Mouse (Mus musculus): ENCODE data around the gene Teddm2. TPM values are rescaled to one million over a fixed set of nuclear protein-coding genes. Genes with fewer than 3 reads are reported as not detected.
A peak's percentile ranks its signal among the peaks of the same experiment; 100 is the strongest.

Gene Teddm2
- polyA plus RNA-seq, 1 experiment from 2014 or later, result 0.36 TPM

DNA sequence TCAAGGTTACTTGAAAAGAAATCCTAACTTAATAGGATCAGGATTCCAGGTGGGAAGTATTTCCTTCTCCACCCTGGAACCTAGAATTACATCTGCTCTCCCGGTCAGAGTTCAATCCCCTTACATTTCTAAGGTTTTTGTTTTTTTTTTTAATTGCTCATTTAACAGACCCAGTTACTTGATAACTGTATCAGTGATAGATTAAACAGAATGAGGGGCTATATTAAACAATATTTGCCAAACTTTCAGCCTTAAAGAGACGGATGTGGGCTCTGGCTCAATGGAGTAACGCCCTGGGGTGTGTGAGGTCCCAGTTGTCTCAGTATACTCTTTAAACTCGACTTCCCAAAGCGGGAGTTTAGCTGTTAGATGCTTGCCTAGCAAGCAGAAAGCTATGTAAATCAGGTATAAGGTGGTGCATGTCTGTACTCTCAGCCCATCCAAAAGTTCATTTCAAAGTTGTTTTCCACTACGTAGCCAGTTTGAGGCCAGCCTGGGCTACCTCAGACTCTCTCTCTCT, 11.3 kb upstream of the Teddm2 start:
- Histone ChIP-seq H3K36me3 (ENCODE audit: insufficient read depth) (peaks cover 36% of the 10 kb centered on the region), H3K9me3 (ENCODE audit: low read depth, low read length) (no peaks in the 10 kb centered on the region), H3K27me3 (ENCODE audit: insufficient read depth, low read length) (no peaks in the 10 kb centered on the region), H3K27ac (ENCODE audit: low read depth) (no peak overlapping the region), H3K4me1 (ENCODE audit: insufficient read depth) (no peaks in the 10 kb centered on the region), H3K4me2 (no peak overlapping the region), H3K4me3 (ENCODE audit: low read depth, low read length) (no peak overlapping the region), H3K9ac (no peak overlapping the region)
- TF ChIP-seq CTCF (IDR thresholded peaks at IDR 0.05; ENCODE audit: low read depth), result no peak
- ATAC-seq (ENCODE audit: insufficient read depth) (no peak), DNase-seq (no peak)
- WGBS, result 72% methylated on average over 6 of the region's 6 CpGs

DNA sequence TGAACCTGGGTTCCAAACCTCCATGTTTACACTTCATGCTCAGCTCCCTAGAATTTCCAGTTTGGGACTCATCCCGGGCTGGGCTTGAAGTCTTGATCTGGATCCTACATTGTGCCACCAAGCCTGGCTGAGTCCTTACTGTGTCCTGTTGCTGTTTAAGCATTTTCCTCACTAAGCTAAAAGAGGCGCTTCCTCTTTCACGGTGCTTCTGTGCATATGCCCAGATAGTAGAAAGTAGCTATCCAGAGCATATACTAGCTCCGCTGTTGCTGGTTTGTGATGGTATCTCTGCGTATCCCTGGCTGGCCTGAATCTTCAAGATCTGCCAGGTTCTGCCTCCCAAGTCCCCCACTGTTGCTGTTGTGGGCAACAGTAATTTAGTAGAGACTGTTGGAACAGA, 10.4 kb upstream of the Teddm2 start:
- no peaks in the 10 kb centered on the region for H3K27me3 ChIP-seq (ENCODE audit: insufficient read depth, low read length)
- no peak overlapping the region for H3K4me3 ChIP-seq (ENCODE audit: low read depth, low read length)
- no peak for TF ChIP-seq CTCF (IDR thresholded peaks at IDR 0.05; ENCODE audit: low read depth)
- H3K36me3 ChIP-seq (ENCODE audit: insufficient read depth), result peaks cover 45% of the 10 kb centered on the region
- 85% methylated on average over 5 of the region's 5 CpGs for WGBS
- no peak overlapping the region for H3K9ac ChIP-seq
- no peaks in the 10 kb centered on the region for H3K9me3 ChIP-seq (ENCODE audit: low read depth, low read length)
- H3K4me1 ChIP-seq (ENCODE audit: insufficient read depth), result no peaks in the 10 kb centered on the region
- DNase-seq (no peak), ATAC-seq (ENCODE audit: insufficient read depth) (no peak)
- H3K4me2 ChIP-seq, result no peak overlapping the region
- H3K27ac ChIP-seq (ENCODE audit: low read depth), result no peak overlapping the region

DNA sequence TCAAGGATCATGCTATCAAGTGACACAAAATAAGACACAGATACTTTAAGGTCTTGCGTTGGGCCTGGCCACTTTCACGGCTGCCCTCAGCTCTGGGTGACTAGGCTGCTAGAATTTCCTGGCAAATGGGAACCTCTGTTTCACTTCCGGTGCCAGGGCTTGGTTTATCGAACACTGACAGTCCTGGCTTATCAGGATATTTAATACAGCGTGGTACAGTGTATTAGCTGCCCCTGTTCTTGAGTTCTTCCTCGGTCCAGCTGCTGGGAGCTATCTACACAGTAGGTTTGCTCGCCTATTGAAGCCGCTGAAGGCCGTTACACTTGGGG, 9.9 kb upstream of the Teddm2 start:
- no peak for DNase-seq
- Histone ChIP-seq H3K4me2 (no peak overlapping the region), H3K27me3 (ENCODE audit: insufficient read depth, low read length) (no peaks in the 10 kb centered on the region), H3K4me1 (ENCODE audit: insufficient read depth) (no peaks in the 10 kb centered on the region), H3K27ac (ENCODE audit: low read depth) (peak overlapping the region; percentile 21; the same call in 1 of the 2 replicates), H3K4me3 (ENCODE audit: low read depth, low read length) (no peak overlapping the region), H3K9ac (no peak overlapping the region), H3K36me3 (ENCODE audit: insufficient read depth) (peaks cover 50% of the 10 kb centered on the region), H3K9me3 (ENCODE audit: low read depth, low read length) (no peaks in the 10 kb centered on the region)
- TF ChIP-seq CTCF (IDR thresholded peaks at IDR 0.05; ENCODE audit: low read depth), result no peak
- WGBS, result 66% methylated on average over 9 of the region's 9 CpGs
- peak; percentile 42; the same call in 1 of the 2 replicates for ATAC-seq (ENCODE audit: insufficient read depth)

DNA sequence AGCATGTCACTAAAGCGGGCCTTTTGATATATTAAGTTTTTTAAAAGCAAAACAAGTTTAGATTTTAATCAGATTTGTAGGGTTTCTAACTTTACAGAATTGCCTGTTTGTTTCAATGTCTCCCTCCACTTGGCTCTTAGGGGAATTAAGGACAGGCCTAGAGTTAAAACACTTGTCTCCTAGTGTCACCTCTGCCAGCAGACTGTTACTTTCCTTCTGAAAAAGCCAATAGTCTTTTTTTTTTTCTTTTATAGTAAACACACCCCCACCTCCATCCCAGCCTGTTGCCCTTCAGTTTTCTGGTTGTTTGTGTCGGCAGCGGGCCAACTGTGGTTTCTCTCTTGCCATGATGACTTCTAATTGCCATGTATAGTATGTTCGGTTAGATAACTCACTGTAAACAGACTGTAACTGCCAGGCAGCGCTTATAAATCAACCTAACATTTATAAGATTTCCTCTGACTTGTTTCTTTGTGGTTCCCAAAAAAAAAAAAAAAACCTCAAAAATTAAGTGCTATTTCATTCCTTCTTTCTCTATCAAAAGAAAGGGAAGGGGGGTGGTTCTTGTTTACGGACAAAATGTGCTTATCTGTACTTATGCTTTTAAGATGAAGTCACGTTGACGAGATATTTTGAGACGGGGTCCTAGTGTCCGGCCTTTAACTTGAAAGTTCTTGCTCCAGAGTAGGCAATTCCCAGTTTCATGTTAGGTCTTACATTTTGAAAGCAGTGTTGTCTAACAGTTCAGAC, 9.4 kb upstream of the Teddm2 start:
- peak overlapping the region; percentile 21; the same call in 1 of the 2 replicates for H3K27ac ChIP-seq (ENCODE audit: low read depth)
- ATAC-seq (ENCODE audit: insufficient read depth) (peak; percentile 76), DNase-seq (peak; percentile 87)
- 45% methylated on average over 10 of the region's 10 CpGs for WGBS
- no peak for TF ChIP-seq CTCF (IDR thresholded peaks at IDR 0.05; ENCODE audit: low read depth)
- no peaks in the 10 kb centered on the region for H3K27me3 ChIP-seq (ENCODE audit: insufficient read depth, low read length)
- H3K4me3 ChIP-seq (ENCODE audit: low read depth, low read length), result no peak overlapping the region
- H3K9ac ChIP-seq, result no peak overlapping the region
- H3K36me3 ChIP-seq (ENCODE audit: insufficient read depth), result peaks cover 55% of the 10 kb centered on the region
- H3K4me2 ChIP-seq, result no peak overlapping the region
- H3K4me1 ChIP-seq (ENCODE audit: insufficient read depth), result no peaks in the 10 kb centered on the region
- H3K9me3 ChIP-seq (ENCODE audit: low read depth, low read length), result no peaks in the 10 kb centered on the region

DNA sequence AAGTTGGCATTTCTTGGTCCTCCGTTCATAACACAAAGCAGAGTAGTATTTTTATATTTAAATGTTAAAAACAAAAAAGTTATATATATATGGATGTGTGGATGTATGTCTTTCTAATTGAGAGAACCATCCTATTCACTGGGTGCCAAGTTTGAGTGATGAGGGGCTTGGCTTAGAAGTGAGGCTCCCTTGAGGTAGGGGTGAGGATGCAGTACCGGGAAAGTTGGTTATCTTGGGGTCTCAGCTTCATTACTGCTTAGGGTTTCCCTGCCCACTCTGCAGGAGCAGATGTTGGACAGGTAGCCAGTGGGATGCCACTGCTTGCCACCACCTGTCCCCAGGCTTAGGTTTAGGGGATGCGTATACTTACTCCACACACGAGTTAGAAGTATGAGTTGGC, 8.7 kb upstream of the Teddm2 start:
- no peak overlapping the region for H3K4me3 ChIP-seq (ENCODE audit: low read depth, low read length)
- ATAC-seq (ENCODE audit: insufficient read depth), result peak; percentile 29; the same call in 1 of the 2 replicates
- no peak overlapping the region for H3K9ac ChIP-seq
- WGBS, result 76% methylated on average over 4 of the region's 4 CpGs
- H3K36me3 ChIP-seq (ENCODE audit: insufficient read depth), result peaks cover 62% of the 10 kb centered on the region
- H3K27me3 ChIP-seq (ENCODE audit: insufficient read depth, low read length), result no peaks in the 10 kb centered on the region
- no peaks in the 10 kb centered on the region for H3K9me3 ChIP-seq (ENCODE audit: low read depth, low read length)
- DNase-seq, result no peak
- H3K4me2 ChIP-seq, result no peak overlapping the region
- H3K4me1 ChIP-seq (ENCODE audit: insufficient read depth), result no peaks in the 10 kb centered on the region
- TF ChIP-seq CTCF (IDR thresholded peaks at IDR 0.05; ENCODE audit: low read depth), result no peak
- no peak overlapping the region for H3K27ac ChIP-seq (ENCODE audit: low read depth)

DNA sequence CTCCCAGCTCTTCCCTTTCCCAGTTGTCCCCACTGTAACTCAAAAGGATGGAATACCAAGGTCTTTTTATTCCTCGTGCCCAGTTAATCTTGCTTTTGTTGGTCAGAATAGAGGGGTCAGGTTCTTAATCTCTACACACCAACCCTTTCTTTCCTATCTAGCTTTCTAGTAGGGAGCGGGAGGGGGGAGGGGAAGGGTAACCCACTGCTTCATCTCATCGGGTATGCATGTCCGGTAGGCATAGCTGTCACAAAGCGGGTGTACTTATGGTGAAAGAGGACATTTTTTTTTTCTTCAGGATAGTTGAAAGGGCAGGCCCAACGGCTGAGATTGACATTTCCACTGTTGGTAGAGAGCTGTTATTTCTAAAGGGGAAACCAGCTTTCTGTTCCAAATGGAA, 8.2 kb upstream of the Teddm2 start:
- TF ChIP-seq CTCF (IDR thresholded peaks at IDR 0.05; ENCODE audit: low read depth), result no peak
- Histone ChIP-seq H3K9me3 (ENCODE audit: low read depth, low read length) (no peaks in the 10 kb centered on the region), H3K4me3 (ENCODE audit: low read depth, low read length) (no peak overlapping the region), H3K9ac (no peak overlapping the region), H3K36me3 (ENCODE audit: insufficient read depth) (peaks cover 67% of the 10 kb centered on the region), H3K27ac (ENCODE audit: low read depth) (no peak overlapping the region), H3K4me2 (no peak overlapping the region), H3K27me3 (ENCODE audit: insufficient read depth, low read length) (no peaks in the 10 kb centered on the region), H3K4me1 (ENCODE audit: insufficient read depth) (no peaks in the 10 kb centered on the region)
- WGBS, result 82% methylated on average over 6 of the region's 6 CpGs
- DNase-seq, result no peak
- ATAC-seq (ENCODE audit: insufficient read depth), result no peak

DNA sequence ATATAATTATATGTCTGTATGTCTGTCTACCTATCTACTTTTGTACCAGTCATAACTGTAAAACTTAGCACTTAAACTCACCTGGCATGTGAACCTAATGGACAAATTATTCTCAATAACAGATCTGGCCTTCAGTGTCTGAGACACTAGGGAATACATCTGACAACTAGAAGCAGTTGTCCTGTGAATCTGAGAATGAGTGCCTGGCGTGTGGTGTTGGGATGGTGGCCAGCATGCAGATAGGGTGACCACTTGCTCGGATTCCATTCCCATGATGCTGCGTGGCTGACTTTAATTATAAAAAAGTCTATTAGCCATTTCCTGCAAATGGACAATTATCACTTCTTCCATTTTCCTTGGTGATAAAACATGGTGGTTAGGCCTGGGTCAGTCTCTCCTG, 5.9 kb upstream of the Teddm2 start:
- Histone ChIP-seq H3K9ac (no peak overlapping the region), H3K4me2 (no peak overlapping the region), H3K4me3 (ENCODE audit: low read depth, low read length) (no peak overlapping the region), H3K27me3 (ENCODE audit: insufficient read depth, low read length) (no peaks in the 10 kb centered on the region), H3K27ac (ENCODE audit: low read depth) (no peak overlapping the region), H3K4me1 (ENCODE audit: insufficient read depth) (0 out of 2 replicates have a peak, but pooled peaks cover 4% of the 10 kb centered on the region), H3K36me3 (ENCODE audit: insufficient read depth) (peaks cover 73% of the 10 kb centered on the region), H3K9me3 (ENCODE audit: low read depth, low read length) (no peaks in the 10 kb centered on the region)
- ATAC-seq (ENCODE audit: insufficient read depth), result no peak
- 94% methylated on average over 3 of the region's 3 CpGs for WGBS
- TF ChIP-seq CTCF (IDR thresholded peaks at IDR 0.05; ENCODE audit: low read depth), result no peak
- no peak for DNase-seq
